Mouse (Mus musculus) limb, embryonic 11.5 days (tissue): ENCODE data around the gene 1700019A02Rik. TPM values are rescaled to one million over a fixed set of nuclear protein-coding genes. Genes with fewer than 3 reads are reported as not detected.

ENCODE experiments used
- ATAC-seq: fragments of 200-750 bp; cut with Nextera tagmentation; 2 replicates; pipeline ENCODE4 v1.8.0; 2017; ENCODE audit warnings: low read depth; ENCODE audit not compliant: insufficient number of reproducible peaks, low FRiP score, low TSS enrichment
- DNase-seq: peaks from one replicate; pipeline ENCODE4 v3.0.0-alpha.2; 2015; ENCODE audit warnings: low spot score
- H3K27ac ChIP-seq: fragments of 300-500 bp; sonication (generic); replicated peaks from 2 replicates; pipeline ENCODE4 v1.5.1; 2014; ENCODE audit warnings: low read depth, mild to moderate bottlenecking, low read length
- H3K27me3 ChIP-seq: fragments of 300-500 bp; sonication (generic); 2 replicates; pipeline ENCODE4 v1.6.1; 2014; ENCODE audit warnings: mild to moderate bottlenecking, low read length, mixed read lengths; ENCODE audit not compliant: control insufficient read depth, insufficient read depth
- H3K36me3 ChIP-seq: fragments of 300-500 bp; sonication (generic); 2 replicates; pipeline ENCODE4 v1.6.1; 2014; ENCODE audit warnings: mild to moderate bottlenecking, low read length, moderate library complexity, mixed read lengths; ENCODE audit not compliant: control insufficient read depth, insufficient read depth
- H3K4me1 ChIP-seq: fragments of 300-500 bp; sonication (generic); 2 replicates; pipeline ENCODE4 v1.6.1; 2014; ENCODE audit warnings: low read length, mixed read lengths; ENCODE audit not compliant: control insufficient read depth, insufficient read depth
- H3K4me2 ChIP-seq: fragments of 300-500 bp; sonication (generic); 2 replicates; pipeline ENCODE4 v1.6.1; 2014; ENCODE audit warnings: low read depth, mild to moderate bottlenecking, moderate library complexity; ENCODE audit not compliant: severe bottlenecking
- H3K4me3 ChIP-seq: fragments of 300-500 bp; sonication (generic); 2 replicates; pipeline ENCODE4 v1.5.1; 2014; ENCODE audit warnings: low read depth, low read length
- H3K9ac ChIP-seq: fragments of 300-500 bp; sonication (generic); 2 replicates; pipeline ENCODE4 v1.6.1; 2014; ENCODE audit warnings: mild to moderate bottlenecking, low read length
- H3K9me3 ChIP-seq: fragments of 300-500 bp; sonication (generic); 2 replicates; pipeline ENCODE4 v1.6.1; 2016; ENCODE audit warnings: low read length; ENCODE audit not compliant: control insufficient read depth
- WGBS: fragments of 180-500 bp; shearing (Covaris S2); extraction: QIAGEN DNeasy Blood & Tissue Kit; methylation state at CpG from one replicate; pipeline ENCODE4 v1.1.7; 2014; 5-methylcytosine and 5-hydroxymethylcytosine counted together
- polyA plus RNA-seq: library from polyadenylated mRNA; unstranded; fragments of >200 nt; fragmentation: Nextera tagmentation; extraction: Ambion mirVana; gene quantifications from 2 replicates; pipeline ENCODE4 v1.2.1, GENCODE M21; 2014

Gene 1700019A02Rik
- polyA plus RNA-seq, 1 experiment from 2014 or later, result not detected

DNA sequence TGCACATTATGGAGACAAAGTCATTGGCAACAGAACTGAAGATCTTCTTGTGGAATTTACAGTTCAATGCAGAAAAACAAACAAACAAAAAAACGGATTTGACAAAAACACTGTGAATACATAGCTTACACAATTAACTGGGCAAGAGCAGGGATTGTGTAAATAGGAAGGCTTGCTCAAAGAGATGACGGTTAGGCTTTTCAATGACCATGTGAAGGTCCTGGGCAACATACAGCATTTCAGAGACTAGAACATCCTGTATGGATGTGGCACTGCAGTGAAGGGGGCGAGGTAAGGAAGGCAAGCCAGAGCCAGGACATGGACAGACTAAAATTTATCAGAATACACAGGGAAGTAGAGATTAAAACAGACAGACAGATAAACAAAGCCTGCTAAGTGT, 2.2 kb upstream of the 1700019A02Rik start:
- H3K9me3 ChIP-seq, result no peaks in the 10 kb centered on the region
- no peaks in the 10 kb centered on the region for H3K27me3 ChIP-seq
- no peaks in the 10 kb centered on the region for H3K4me1 ChIP-seq
- DNase-seq (no peak), ATAC-seq (no peak)
- no peak overlapping the region for H3K4me3 ChIP-seq
- H3K36me3 ChIP-seq, result no peaks in the 10 kb centered on the region
- no peak overlapping the region for H3K4me2 ChIP-seq
- H3K9ac ChIP-seq, result no peak overlapping the region
- 90% methylated on average over 3 of the region's 3 CpGs for WGBS
- no peak overlapping the region for H3K27ac ChIP-seq

DNA sequence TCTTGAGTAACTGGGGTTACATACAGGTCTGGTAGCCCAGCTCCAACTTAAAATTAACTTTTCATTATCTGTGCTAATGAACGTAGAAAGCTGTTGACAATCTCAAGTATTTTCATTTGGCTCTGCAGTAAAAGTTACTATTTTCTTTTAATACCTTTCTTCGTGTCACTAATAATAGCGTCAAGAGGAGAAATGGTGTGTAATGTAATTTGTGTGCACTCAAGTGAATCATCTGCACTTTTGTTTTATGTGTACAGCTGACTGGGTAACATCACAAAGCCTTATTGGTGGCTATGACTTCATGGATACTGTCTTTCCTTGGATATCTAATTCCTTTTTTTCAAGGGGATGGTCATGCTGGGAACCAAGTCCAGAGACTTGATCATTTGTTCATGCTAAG, 1.1 kb downstream of the 1700019A02Rik start:
- Histone ChIP-seq H3K9ac (no peak overlapping the region), H3K27ac (no peak overlapping the region), H3K4me3 (no peak overlapping the region), H3K27me3 (no peaks in the 10 kb centered on the region), H3K9me3 (no peaks in the 10 kb centered on the region), H3K4me2 (no peak overlapping the region), H3K36me3 (no peaks in the 10 kb centered on the region), H3K4me1 (no peaks in the 10 kb centered on the region)
- WGBS, result 96% methylated on average over 3 of the region's 3 CpGs
- ATAC-seq, result no peak
- no peak for DNase-seq

DNA sequence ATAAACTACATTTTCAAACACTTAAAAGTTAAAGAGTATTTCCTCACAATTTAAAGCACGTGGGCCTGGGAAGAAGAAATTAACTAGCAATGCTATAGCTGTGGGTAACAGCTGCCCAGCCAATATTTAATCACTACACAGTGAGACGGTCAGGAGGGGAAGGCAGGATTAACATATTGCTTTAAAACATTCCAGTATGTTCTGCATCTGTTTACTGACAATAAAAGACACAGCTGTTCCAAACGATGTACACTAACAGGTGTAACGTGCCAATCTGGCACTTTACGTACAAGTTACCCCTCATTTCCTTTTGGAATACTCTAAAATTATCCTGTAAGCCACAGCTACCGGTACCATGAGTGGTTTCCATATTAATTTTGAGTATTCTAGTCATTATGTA, 29.7 kb downstream of the 1700019A02Rik start:
- Histone ChIP-seq H3K4me2 (no peak overlapping the region), H3K4me3 (no peak overlapping the region), H3K27ac (no peak overlapping the region), H3K36me3 (no peaks in the 10 kb centered on the region), H3K27me3 (no peaks in the 10 kb centered on the region), H3K4me1 (no peaks in the 10 kb centered on the region), H3K9me3 (no peaks in the 10 kb centered on the region), H3K9ac (no peak overlapping the region)
- ATAC-seq (no peak; the same call in 1 of the 2 replicates), DNase-seq (no peak)
- WGBS, result 42% methylated on average over 6 of the region's 6 CpGs

GRCm38 (mm10) chr1:53123066-53123465, 64.4 kb downstream of the 1700019A02Rik start:
- peak; percentile 81 for ATAC-seq
- 16% methylated on average over 2 of the region's 2 CpGs for WGBS
- H3K27ac ChIP-seq, result no peak overlapping the region
- no peaks in the 10 kb centered on the region for H3K27me3 ChIP-seq
- no peak overlapping the region for H3K9ac ChIP-seq
- H3K4me3 ChIP-seq, result no peak overlapping the region
- no peaks in the 10 kb centered on the region for H3K36me3 ChIP-seq
- 0 out of 2 replicates have a peak, but pooled peaks cover 3% of the 10 kb centered on the region for H3K4me1 ChIP-seq
- DNase-seq, result peak; percentile 28
- H3K9me3 ChIP-seq, result no peaks in the 10 kb centered on the region
- H3K4me2 ChIP-seq, result no peak overlapping the region

DNA sequence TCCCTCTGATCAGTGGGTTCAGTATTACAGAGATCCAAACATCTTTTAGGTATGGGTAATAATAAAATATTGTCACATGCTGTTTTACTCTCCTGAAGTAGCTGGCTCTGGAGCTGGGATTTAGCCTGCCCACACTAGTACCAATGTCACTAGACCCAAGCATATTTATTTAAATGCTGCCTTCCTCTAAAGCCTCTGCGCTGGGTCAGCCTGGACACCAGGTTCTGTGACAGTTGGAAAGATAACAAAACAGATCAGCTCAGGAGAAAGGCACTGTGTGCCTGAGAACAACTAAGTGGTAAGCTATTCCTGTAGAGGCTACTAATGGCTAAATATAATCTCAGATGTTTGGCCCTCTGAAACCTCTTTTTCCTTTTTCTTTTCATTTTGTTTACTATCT, 76.9 kb downstream of the 1700019A02Rik start:
- Histone ChIP-seq H3K4me2 (no peak overlapping the region), H3K36me3 (no peaks in the 10 kb centered on the region), H3K27ac (no peak overlapping the region), H3K27me3 (no peaks in the 10 kb centered on the region), H3K9ac (no peak overlapping the region), H3K4me1 (no peaks in the 10 kb centered on the region), H3K9me3 (no peaks in the 10 kb centered on the region), H3K4me3 (no peak overlapping the region)
- DNase-seq (no peak), ATAC-seq (no peak)
- WGBS, result 87% methylated on average over 1 of the region's 1 CpGs

Other genes with a start within 250 kb of the 1700019A02Rik start
- 0.64 and 1.5 TPM in 2 replicates for gene 1700019D03Rik, start 167.5 kb downstream of the 1700019A02Rik start, polyA plus RNA-seq
- gene Mstn, start 126.0 kb downstream of the 1700019A02Rik start, polyA plus RNA-seq, result 1.5 and 2.6 TPM in 2 replicates
- 26.0 and 27.4 TPM in 2 replicates for gene Pms1, start 109.4 kb upstream of the 1700019A02Rik start, polyA plus RNA-seq
- gene Ormdl1, start 109.5 kb upstream of the 1700019A02Rik start, polyA plus RNA-seq, result 67.8 and 68.4 TPM in 2 replicates
- not detected in 2 replicates for gene Gm28778, start 109.5 kb upstream of the 1700019A02Rik start, polyA plus RNA-seq
- 21.6 and 22.2 TPM in 2 replicates for gene Osgepl1, start 126.0 kb upstream of the 1700019A02Rik start, polyA plus RNA-seq
- 3.6 and 14.6 TPM in 2 replicates for gene Asdurf, start 165.0 kb upstream of the 1700019A02Rik start, polyA plus RNA-seq
- gene Gm28551, start 165.0 kb upstream of the 1700019A02Rik start, polyA plus RNA-seq, result 0.60 and 0.61 TPM in 2 replicates
- gene Asnsd1, start 165.1 kb upstream of the 1700019A02Rik start, polyA plus RNA-seq, result 91.1 and 99.0 TPM in 2 replicates